In the genomic region with DNA sequence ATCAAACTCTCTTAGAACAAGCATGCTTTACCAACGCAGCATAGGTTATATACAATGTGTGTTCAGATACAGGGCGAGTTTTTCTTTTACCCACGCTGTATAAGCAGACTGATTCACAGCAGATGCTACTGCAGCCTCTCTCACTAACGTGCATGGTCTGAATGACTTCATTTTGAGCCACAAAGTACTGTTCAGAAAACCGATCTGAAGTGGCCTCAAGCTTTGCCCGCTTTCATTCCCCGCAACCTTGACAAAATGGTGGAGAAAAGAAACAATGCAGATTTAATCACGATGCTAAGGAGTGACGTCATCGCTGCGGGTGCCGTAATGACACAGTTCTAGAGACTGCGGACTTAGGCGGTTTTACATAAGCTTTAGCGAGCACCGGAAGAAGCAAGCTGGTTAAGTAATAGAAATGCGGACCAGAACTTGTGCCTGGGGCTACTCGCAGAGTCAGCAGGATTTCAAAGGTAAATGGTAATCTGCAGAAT, we compare ENCODE assay signal across 8 mouse cellular contexts. TPM values are rescaled to one million over a fixed set of nuclear protein-coding genes. Genes with fewer than 3 reads are reported as not detected.
DNase-seq lines count a peak whose midpoint lies in the region; ATAC-seq lines count a peak whose summit lies in the region.

No protein-coding gene starts in this region.

- H3K4me3 ChIP-seq in liver, embryonic 11.5 days (ENCODE audit: low read depth, low read length): no peak overlapping the region
- peak overlapping the region; percentile 24 for H3K4me3 ChIP-seq in heart, embryonic 16.5 days (ENCODE audit: low read length)
- H3K4me3 ChIP-seq in limb, embryonic 12.5 days (replicated peaks): peak overlapping the region; percentile 20

- peak overlapping the region; percentile 30 for H3K4me2 ChIP-seq in liver, embryonic 11.5 days
- H3K4me2 ChIP-seq in heart, embryonic 16.5 days (ENCODE audit: low read depth, low read length): peak overlapping the region; percentile 58
- peak overlapping the region; percentile 46 for H3K4me2 ChIP-seq in limb, embryonic 12.5 days

- no peak for DNase-seq in liver, embryonic 11.5 days (ENCODE audit: low spot score)
- no peak for DNase-seq in liver
- DNase-seq in cerebellum, postnatal 14 days: peak; percentile 57 to 58
- DNase-seq in right cerebral cortex, adult 18-20 months: peak; percentile 76
- DNase-seq in gastrocnemius, postnatal 36 days: no peak
- DNase-seq in thymus, adult 18-20 months: no peak

- no peaks in the 10 kb centered on the region for H3K4me1 ChIP-seq in liver, embryonic 11.5 days (replicated peaks; ENCODE audit: control insufficient read depth, insufficient read depth, low read length)
- H3K4me1 ChIP-seq in heart, embryonic 16.5 days (ENCODE audit: control insufficient read depth, insufficient read depth, low read length): peaks cover 39% of the 10 kb centered on the region
- peaks cover 52% of the 10 kb centered on the region for H3K4me1 ChIP-seq in limb, embryonic 12.5 days (replicated peaks)

- no peak overlapping the region for H3K9ac ChIP-seq in liver, embryonic 11.5 days (ENCODE audit: low read depth, low read length)
- peak overlapping the region; percentile 53; the same call in 1 of the 2 replicates for H3K9ac ChIP-seq in heart, embryonic 16.5 days (ENCODE audit: low read length)
- no peak overlapping the region for H3K9ac ChIP-seq in limb, embryonic 12.5 days (replicated peaks)

- intact Hi-C loops in gastrocnemius, postnatal 36 days (cut with DNase I): no loop called here

- no peak for ATAC-seq in liver, embryonic 11.5 days (replicated peaks; ENCODE audit: low FRiP score)
- ATAC-seq in heart, embryonic 16.5 days (replicated peaks; ENCODE audit: extremely low read depth, insufficient read depth, low FRiP score): no peak
- ATAC-seq in limb, embryonic 12.5 days (ENCODE audit: insufficient number of reproducible peaks, insufficient read depth, low FRiP score, low TSS enrichment, low read depth): peak; percentile 27; the same call in 1 of the 2 replicates

- WGBS in liver, embryonic 11.5 days: 30% methylated on average over 18 of the region's 18 CpGs
- WGBS in heart, embryonic 16.5 days: 28% methylated on average over 18 of the region's 18 CpGs
- 31% methylated on average over 18 of the region's 18 CpGs for WGBS in limb, embryonic 12.5 days

- no peaks in the 10 kb centered on the region for H3K36me3 ChIP-seq in liver, embryonic 11.5 days (ENCODE audit: control insufficient read depth, insufficient read depth, low read length)
- no peaks in the 10 kb centered on the region for H3K36me3 ChIP-seq in heart, embryonic 16.5 days (ENCODE audit: control insufficient read depth, insufficient read depth)
- H3K36me3 ChIP-seq in limb, embryonic 12.5 days: no peaks in the 10 kb centered on the region

- H3K27ac ChIP-seq in liver, embryonic 11.5 days (ENCODE audit: low read depth, low read length): no peak overlapping the region
- H3K27ac ChIP-seq in heart, embryonic 16.5 days (ENCODE audit: low read length): peak overlapping the region; percentile 82
- H3K27ac ChIP-seq in limb, embryonic 12.5 days: peak overlapping the region; percentile 76; the same call in 1 of the 2 replicates

- H3K9me3 ChIP-seq in liver, embryonic 11.5 days (ENCODE audit: control insufficient read depth, low read length): no peaks in the 10 kb centered on the region
- H3K9me3 ChIP-seq in heart, embryonic 16.5 days (replicated peaks; ENCODE audit: control insufficient read depth, low read length): no peaks in the 10 kb centered on the region
- no peaks in the 10 kb centered on the region for H3K9me3 ChIP-seq in limb, embryonic 12.5 days

- no peaks in the 10 kb centered on the region for H3K27me3 ChIP-seq in liver, embryonic 11.5 days (replicated peaks; ENCODE audit: control insufficient read depth, insufficient read depth, low read length)
- H3K27me3 ChIP-seq in heart, embryonic 16.5 days (ENCODE audit: control insufficient read depth, insufficient read depth, low read length): no peaks in the 10 kb centered on the region
- no peaks in the 10 kb centered on the region for H3K27me3 ChIP-seq in limb, embryonic 12.5 days

RNA-seq across cellular contexts. Expression of gene Sparcl1, which starts 4.6 kb away (rescaled TPM):
- polyA plus RNA-seq in liver, embryonic 11.5 days (2014; fragmentation: Nextera tagmentation; extraction: Ambion mirVana): 5.6 and 6.8 TPM in 2 replicates
- polyA plus RNA-seq in heart, embryonic 16.5 days (2015; fragmentation: Nextera tagmentation; extraction: Ambion mirVana): 131 and 161 TPM in 2 replicates
- polyA plus RNA-seq in limb, embryonic 12.5 days (2016; fragmentation: Nextera tagmentation; extraction: Ambion mirVana): 27.2 and 28.2 TPM in 2 replicates
- total RNA-seq in gastrocnemius, postnatal 36 days (2021): 100 to 1,000 TPM; 125 to 142 TPM

RNA-seq across cellular contexts. Expression of gene Gm17660, which starts 31.5 kb away (rescaled TPM):
- not detected in 2 replicates for polyA plus RNA-seq in liver, embryonic 11.5 days (2014; fragmentation: Nextera tagmentation; extraction: Ambion mirVana)
- polyA plus RNA-seq in heart, embryonic 16.5 days (2015; fragmentation: Nextera tagmentation; extraction: Ambion mirVana): not detected in 2 replicates
- not detected in 2 replicates for polyA plus RNA-seq in limb, embryonic 12.5 days (2016; fragmentation: Nextera tagmentation; extraction: Ambion mirVana)
- total RNA-seq in gastrocnemius, postnatal 36 days (2021): under 1 TPM in 1 of 2 experiments, not detected in 1; 0.56 TPM

Comparison
In these comparisons a context has a peak if more than half of its experiments do, and no peak if none do; other contexts are left out.
1. DNase-seq: peak in cerebellum, postnatal 14 days (2 of 2) and right cerebral cortex, adult 18-20 months (single experiment); none in liver, embryonic 11.5 days (single experiment), liver (single experiment), gastrocnemius, postnatal 36 days (0 of 2) and thymus, adult 18-20 months (0 of 2).
2. Peak in every context shown above with its lines, with median percentiles within 50 percentile points of each other: H3K4me2 ChIP-seq.